Mouse (Mus musculus) megakaryocyte, embryonic 14.5 days (primary cell): Measurements from ENCODE around the gene Nup214.

ENCODE experiments used
- FLI1 ChIP-seq: IDR thresholded peaks from 2 replicates; pipeline ENCODE4 v1.6.1; 2012; ENCODE audit warnings: low read length, inconsistent platforms, mixed read lengths
- GATA1 ChIP-seq: IDR thresholded peaks from 3 replicates; pipeline ENCODE4 v1.6.1; 2012; ENCODE audit warnings: mixed read lengths, low read length, inconsistent platforms, borderline replicate concordance

- TF ChIP-seq GATA1 (no peak), FLI1 (no peak)
These were observed 25.8 kb upstream of the Nup214 start for GRCm38 (mm10) chr2:31948392-31948791.
